Mouse (Mus musculus) liver, embryonic 14.5 days (tissue): ENCODE measurements at regions not wholly inside any gene's neighbourhood (a gene's known extent, or its start where the extent isn't known, plus 50 kb on each side); places are given as distances from the start of the nearest gene placed in this dataset.

Source experiments
- ATAC-seq: fragments of 200-750 bp; cut with Nextera tagmentation; 2 replicates; pipeline ENCODE4 v1.8.0; 2017; ENCODE audit warnings: moderate number of reproducible peaks, mild to moderate bottlenecking, moderate library complexity; ENCODE audit not compliant: insufficient read depth
- DNase-seq, 3 experiments: peaks; one replicate each; pipeline ENCODE4 v3.0.0-alpha.2; 2012 to 2013; ENCODE audit warnings: low read depth in 3 of 3, low spot score in 3 of 3
- H3K27ac ChIP-seq: fragments of 300-500 bp; sonication (generic); 2 replicates; pipeline ENCODE4 v1.5.1; 2014; ENCODE audit warnings: moderate library complexity, mild to moderate bottlenecking, control low read depth, inconsistent platforms
- H3K27me3 ChIP-seq: fragments of 300-500 bp; sonication (generic); 2 replicates; pipeline ENCODE4 v1.6.1; 2014; ENCODE audit warnings: mild to moderate bottlenecking, low read length, moderate library complexity; ENCODE audit not compliant: control insufficient read depth, insufficient read depth
- H3K36me3 ChIP-seq: fragments of 300-500 bp; sonication (generic); replicated peaks from 2 replicates; pipeline ENCODE4 v1.6.1; 2014; ENCODE audit warnings: low read depth; ENCODE audit not compliant: control insufficient read depth, insufficient read depth
- H3K4me1 ChIP-seq, 2 experiments: fragments of 200-500 bp in 1 of 2; fragments of 300-500 bp in 1 of 2; sonication (generic) in 1 of 2; replicated peaks; 2 replicates each; pipeline ENCODE4 v1.6.1; 2012 to 2014; ENCODE audit warnings: antibody characterized with exemption in 1 of 2, inconsistent platforms in 1 of 2, low read length in 1 of 2; ENCODE audit not compliant: control insufficient read depth in 2 of 2, insufficient read depth in 2 of 2
- H3K4me2 ChIP-seq: fragments of 300-500 bp; sonication (generic); 2 replicates; pipeline ENCODE4 v1.6.1; 2014; ENCODE audit warnings: low read depth, mild to moderate bottlenecking, control low read depth, moderate library complexity
- H3K4me3 ChIP-seq, 2 experiments: fragments of 200-500 bp in 1 of 2; fragments of 300-500 bp in 1 of 2; sonication (generic) in 1 of 2; 2 replicates each; pipeline ENCODE4 v1.5.1; 2012 to 2014; ENCODE audit warnings: low read depth in 2 of 2, low read length in 2 of 2, mild to moderate bottlenecking in 2 of 2, control low read depth in 1 of 2, inconsistent platforms in 1 of 2, moderate library complexity in 1 of 2; ENCODE audit not compliant: insufficient read depth in 1 of 2
- H3K9ac ChIP-seq: fragments of 300-500 bp; sonication (generic); replicated peaks from 2 replicates; pipeline ENCODE4 v1.6.1; 2014; ENCODE audit warnings: mild to moderate bottlenecking, control low read depth, moderate library complexity
- H3K9me3 ChIP-seq: fragments of 300-500 bp; sonication (generic); 2 replicates; pipeline ENCODE4 v1.6.1; 2016; ENCODE audit warnings: low read length, mixed read lengths; ENCODE audit not compliant: control insufficient read depth
- CTCF ChIP-seq: IDR thresholded peaks from 2 replicates; pipeline ENCODE4 v1.5.1; 2016; ENCODE audit warnings: antibody characterized with exemption, low read depth, control low read depth
- EP300 ChIP-seq: IDR thresholded peaks from 2 replicates; pipeline ENCODE4 v1.6.1; 2016; ENCODE audit warnings: antibody characterized with exemption, low read depth
- WGBS: fragments of 180-500 bp; shearing (Covaris S2); extraction: QIAGEN DNeasy Blood & Tissue Kit; methylation state at CpG from one replicate; pipeline ENCODE4 v1.1.7; 2014; ENCODE audit not compliant: insufficient replicate concordance; 5-methylcytosine and 5-hydroxymethylcytosine counted together

DNA sequence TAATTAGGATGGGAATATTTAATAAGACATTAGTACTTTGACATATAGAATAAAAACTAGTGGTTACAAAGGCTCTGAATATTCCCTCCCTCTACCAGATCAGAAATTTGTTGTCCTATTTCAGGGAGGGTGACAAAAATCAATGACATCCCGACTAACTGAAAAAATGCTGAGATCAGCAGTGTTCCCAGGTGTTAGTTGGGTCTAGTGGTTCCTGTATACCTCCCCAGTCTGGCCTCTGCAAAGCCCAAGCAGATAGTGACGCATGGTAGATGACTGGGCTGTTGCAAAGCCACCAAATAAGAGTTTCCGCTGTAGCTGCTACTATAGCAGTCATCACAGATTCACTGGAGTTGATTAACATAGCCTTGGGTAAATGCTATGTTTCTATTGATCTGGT lies 59.9 kb upstream of the Gm4791 start:
- 58% methylated on average over 3 of the region's 3 CpGs for WGBS
- no peak overlapping the region for H3K9ac ChIP-seq
- no peak overlapping the region for H3K4me3 ChIP-seq
- TF ChIP-seq EP300 (no peak), CTCF (no peak)
- H3K36me3 ChIP-seq, result no peaks in the 10 kb centered on the region
- ATAC-seq (no peak), DNase-seq (no peak)
- no peak overlapping the region for H3K4me2 ChIP-seq
- H3K9me3 ChIP-seq, result no peaks in the 10 kb centered on the region
- no peaks in the 10 kb centered on the region for H3K4me1 ChIP-seq
- H3K27ac ChIP-seq, result no peak overlapping the region
- no peaks in the 10 kb centered on the region for H3K27me3 ChIP-seq

DNA sequence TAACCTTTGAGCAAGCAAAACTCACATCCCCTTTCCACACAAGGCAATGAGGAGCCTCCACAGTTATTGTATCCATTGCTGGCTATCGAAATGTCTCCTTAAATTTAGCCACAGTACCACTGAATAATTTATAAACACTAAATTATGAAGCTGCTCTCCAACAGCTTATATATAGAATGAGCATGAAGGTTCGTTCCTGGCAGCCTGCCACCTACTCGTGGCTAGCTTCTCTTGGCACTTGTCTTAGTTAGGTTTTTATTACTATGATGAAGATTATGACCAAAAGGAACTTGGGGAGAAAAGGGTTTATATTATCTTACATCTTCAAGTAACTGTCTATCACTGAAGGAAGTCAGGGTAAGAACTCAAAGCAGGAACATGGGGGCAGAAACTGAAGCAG lies 72.9 kb upstream of the Gm4791 start:
- Histone ChIP-seq H3K27me3 (no peaks in the 10 kb centered on the region), H3K36me3 (no peaks in the 10 kb centered on the region), H3K4me1 (no peaks in the 10 kb centered on the region), H3K4me2 (no peak overlapping the region), H3K4me3 (no peak overlapping the region), H3K9ac (no peak overlapping the region), H3K9me3 (no peaks in the 10 kb centered on the region), H3K27ac (no peak overlapping the region)
- no peak for DNase-seq
- WGBS, result 41% methylated on average over 3 of the region's 3 CpGs
- ATAC-seq, result no peak
- TF ChIP-seq EP300 (no peak), CTCF (no peak)

DNA sequence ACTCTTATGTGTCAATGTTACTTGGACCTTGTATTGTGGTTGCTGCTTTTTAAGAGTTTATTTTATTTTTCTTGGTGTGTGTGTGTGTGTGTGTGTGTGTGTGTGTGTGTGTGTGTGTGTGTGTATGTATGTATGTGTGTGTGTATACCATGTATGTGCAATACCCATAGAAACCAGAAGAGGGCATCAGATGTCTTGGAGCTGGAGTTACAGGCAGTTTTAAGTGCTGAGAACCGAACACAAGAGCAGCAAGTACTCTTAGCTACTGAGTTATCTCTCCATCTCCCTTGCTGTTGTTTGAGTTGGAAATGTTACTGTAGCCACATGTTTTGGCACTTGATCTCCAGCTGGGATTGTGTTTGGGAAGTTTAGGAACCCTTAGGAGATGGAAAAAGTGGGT lies 78.5 kb upstream of the Gm4791 start:
- H3K9ac ChIP-seq, result no peak overlapping the region
- TF ChIP-seq CTCF, result no peak
- TF ChIP-seq EP300, result no peak
- H3K27me3 ChIP-seq, result no peaks in the 10 kb centered on the region
- no peak overlapping the region for H3K27ac ChIP-seq
- 58% methylated on average over 1 of the region's 1 CpGs for WGBS
- no peak overlapping the region for H3K4me3 ChIP-seq
- H3K4me2 ChIP-seq, result no peak overlapping the region
- DNase-seq, result no peak
- H3K9me3 ChIP-seq, result no peaks in the 10 kb centered on the region
- no peaks in the 10 kb centered on the region for H3K4me1 ChIP-seq
- H3K36me3 ChIP-seq, result no peaks in the 10 kb centered on the region
- ATAC-seq, result no peak

DNA sequence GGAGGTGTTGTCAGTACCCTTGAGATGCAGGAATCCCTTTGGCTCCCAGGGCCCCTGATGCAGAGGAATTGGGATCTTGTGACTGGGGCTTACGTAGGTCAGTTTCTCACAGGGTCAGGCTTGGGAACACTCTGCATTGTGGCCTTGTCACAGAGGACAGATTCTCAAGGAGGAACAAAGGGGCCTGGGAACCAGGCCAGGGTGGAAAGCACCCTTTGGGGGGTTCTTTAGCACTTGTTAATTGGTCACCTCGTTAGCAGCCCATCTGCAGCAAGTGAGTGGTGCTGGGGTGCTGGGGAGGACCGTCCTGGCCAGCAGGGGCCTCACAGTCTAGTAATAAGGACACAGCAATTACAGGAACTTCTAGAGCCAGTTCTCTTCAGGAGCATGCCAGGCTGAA lies 85.3 kb upstream of the Gm4791 start:
- H3K4me3 ChIP-seq, result no peak overlapping the region
- H3K36me3 ChIP-seq, result no peaks in the 10 kb centered on the region
- H3K27me3 ChIP-seq, result no peaks in the 10 kb centered on the region
- TF ChIP-seq EP300, result no peak
- TF ChIP-seq CTCF, result no peak
- H3K4me1 ChIP-seq, result no peaks in the 10 kb centered on the region
- H3K27ac ChIP-seq, result no peak overlapping the region
- ATAC-seq (no peak), DNase-seq (no peak)
- 27% methylated on average over 3 of the region's 3 CpGs for WGBS
- no peak overlapping the region for H3K4me2 ChIP-seq
- no peaks in the 10 kb centered on the region for H3K9me3 ChIP-seq
- no peak overlapping the region for H3K9ac ChIP-seq

DNA sequence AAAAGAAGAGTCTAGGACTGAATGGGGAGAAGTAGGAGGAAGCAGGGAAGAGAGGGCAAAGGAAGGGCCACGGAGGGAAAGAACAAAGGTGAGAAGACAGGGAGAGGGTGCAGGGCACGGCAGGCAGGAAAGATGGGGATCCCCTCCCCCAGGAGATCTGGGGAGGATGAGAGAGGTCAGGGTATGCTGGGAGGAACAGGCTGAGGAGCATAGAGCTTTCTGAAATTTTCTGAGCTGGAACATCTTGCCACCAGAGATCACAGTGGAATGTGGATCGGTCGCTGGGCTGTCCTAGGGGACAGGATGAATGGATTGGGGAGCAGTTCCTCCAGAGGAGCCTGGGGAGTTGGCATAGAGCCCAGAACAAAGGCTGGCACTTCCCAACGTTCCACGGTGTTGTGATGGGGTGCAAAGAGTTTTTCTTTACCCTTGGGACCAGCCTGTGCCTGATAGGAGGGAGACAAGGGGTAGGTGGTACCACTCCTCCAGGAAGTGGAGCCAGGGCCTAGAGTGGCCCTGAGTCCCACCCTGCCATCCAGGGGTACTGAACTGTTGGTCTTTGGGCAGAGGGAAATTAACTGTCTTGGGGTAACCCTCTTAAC lies 89.0 kb upstream of the Gm4791 start:
- Histone ChIP-seq H3K36me3 (no peaks in the 10 kb centered on the region), H3K27me3 (no peaks in the 10 kb centered on the region), H3K27ac (no peak overlapping the region), H3K9ac (no peak overlapping the region), H3K9me3 (no peaks in the 10 kb centered on the region), H3K4me1 (no peaks in the 10 kb centered on the region), H3K4me3 (no peak overlapping the region), H3K4me2 (no peak overlapping the region)
- ATAC-seq (no peak), DNase-seq (no peak)
- 37% methylated on average over 6 of the region's 6 CpGs for WGBS
- no peak for TF ChIP-seq EP300
